Mouse (Mus musculus) bone marrow macrophage, adult 2 months (primary cell): ENCODE measurements around the gene Sart1.

Source experiments
- CTCF ChIP-seq: IDR thresholded peaks from 2 replicates; pipeline ENCODE4 v1.5.1; 2012; ENCODE audit warnings: low read depth, mild to moderate bottlenecking, low read length, moderate library complexity
- POLR2A ChIP-seq: IDR thresholded peaks from 2 replicates; pipeline ENCODE4 v1.6.1; 2012; ENCODE audit warnings: mild to moderate bottlenecking, low read depth, low read length, borderline replicate concordance

- TF ChIP-seq CTCF (no peak), POLR2A (no peak)
These were observed 19.8 kb upstream of the Sart1 start for GRCm38 (mm10) chr19:5408057-5409001.
